Mouse (Mus musculus) right cerebral cortex, postnatal 14 days (tissue): ENCODE measurements around the gene Ahnak2.
"Not testable (repeated sequence)": the region's sequence is repeated elsewhere in the genome, so short reads cannot be mapped to it uniquely, and the experiment has no call there.

Source experiments
- DNase-seq: peaks from one replicate; pipeline ENCODE4 v3.0.0; 2022

The Ahnak2 gene

GRCm38 (mm10) chr12:112820401-112820999, 18.0 kb upstream of the Ahnak2 start:
- no peak for DNase-seq

DNA sequence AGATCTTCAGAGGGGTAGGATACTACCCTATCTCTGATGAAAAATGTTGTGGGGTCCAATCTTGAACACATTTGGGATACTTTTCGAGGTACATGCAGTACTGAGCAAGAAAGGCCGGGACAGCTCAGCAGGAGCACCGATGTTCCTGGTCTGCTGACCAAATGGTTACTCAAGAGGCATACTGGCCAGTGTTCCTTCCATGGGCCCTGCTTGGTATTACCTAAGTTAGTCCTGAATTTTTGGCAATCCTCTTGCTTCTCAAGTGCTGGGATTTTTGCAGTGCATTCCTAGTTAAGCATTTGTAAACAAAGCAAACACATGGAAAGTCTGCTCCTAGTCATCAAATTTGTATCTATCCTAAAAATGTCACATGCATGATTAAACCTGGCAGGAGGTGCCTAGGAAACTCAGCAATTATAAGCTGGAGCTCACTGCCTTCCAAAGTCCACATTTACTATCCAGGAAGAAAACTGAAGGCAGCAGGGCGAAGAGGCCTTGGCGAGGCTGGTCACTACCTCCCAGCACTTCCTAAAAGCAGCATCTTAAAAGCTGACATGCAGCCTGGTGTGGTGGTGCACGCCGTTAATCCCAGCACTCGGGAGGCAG, 16.7 kb upstream of the Ahnak2 start:
- no peak for DNase-seq

DNA sequence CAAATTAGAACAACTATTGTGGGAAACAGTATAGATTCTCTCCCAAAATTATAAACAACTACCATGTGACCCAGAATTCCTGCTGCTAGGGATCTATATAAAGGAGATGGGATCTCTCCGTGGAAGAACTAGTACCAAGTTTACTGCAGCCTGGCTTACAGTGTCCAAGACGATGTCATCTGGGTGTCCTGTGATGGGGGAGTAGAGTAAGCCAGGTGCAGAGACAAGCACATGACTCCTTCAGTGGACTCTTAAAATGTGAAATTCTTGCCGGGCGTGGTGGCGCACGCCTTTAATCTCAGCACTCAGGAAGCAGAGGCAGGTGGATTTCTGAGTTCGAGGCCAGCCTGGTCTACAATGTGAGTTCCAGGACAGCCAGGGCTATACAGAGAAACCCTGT, 14.4 kb upstream of the Ahnak2 start:
- DNase-seq, result not testable (repeated sequence)

DNA sequence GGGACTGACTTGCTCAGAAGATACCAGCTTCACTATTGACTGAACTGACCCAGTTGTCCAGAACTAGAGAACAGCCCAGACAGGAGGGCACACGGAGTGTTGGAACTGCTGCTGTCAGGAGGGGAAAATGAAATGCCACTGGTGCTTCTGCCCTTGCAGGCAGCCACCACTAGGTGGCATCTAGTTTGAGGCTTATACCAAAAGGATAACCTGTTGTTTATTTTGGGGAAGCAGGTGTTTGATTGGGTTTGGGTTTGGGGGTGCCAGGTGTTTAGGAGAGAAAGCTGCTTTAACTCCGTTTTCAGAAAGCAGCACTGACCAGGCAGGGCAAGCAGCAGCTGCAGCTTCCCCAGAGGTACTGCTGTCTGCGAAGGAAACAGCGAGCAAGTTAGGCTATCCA, 13.8 kb upstream of the Ahnak2 start:
- peak; percentile 60 for DNase-seq

GRCm38 (mm10) chr12:112814682-112815470, 12.4 kb upstream of the Ahnak2 start:
- DNase-seq, result peak; percentile 4

GRCm38 (mm10) chr12:112813370-112813769, 10.9 kb upstream of the Ahnak2 start:
- no peak for DNase-seq

- DNase-seq, result no peak
These were observed 7.8 kb upstream of the Ahnak2 start for GRCm38 (mm10) chr12:112810092-112810885.

DNA sequence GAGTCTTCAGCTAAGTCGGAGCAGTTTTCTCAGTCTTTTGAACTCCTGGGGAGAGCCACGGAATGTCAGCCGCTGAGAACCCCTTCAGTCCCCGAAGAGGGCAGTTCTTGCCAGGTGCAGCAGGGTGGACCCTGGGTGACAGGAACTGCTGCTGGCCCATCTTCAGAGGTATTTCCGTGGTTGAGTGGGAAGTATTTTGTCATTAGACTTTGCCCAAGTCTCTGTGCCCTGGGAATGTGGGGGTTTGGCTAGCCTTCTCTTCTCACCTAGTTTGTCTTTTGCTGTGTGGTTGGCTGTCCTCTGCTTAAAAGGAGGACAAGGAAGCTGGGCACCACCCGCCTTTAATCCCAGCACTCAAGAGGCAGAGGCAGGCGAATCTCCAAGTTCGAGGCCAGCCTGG, 7.2 kb upstream of the Ahnak2 start:
- no peak for DNase-seq

GRCm38 (mm10) chr12:112808587-112809364, 6.3 kb upstream of the Ahnak2 start, which contains the start of gene Clba1:
Gene Clba1, plus strand, starts transcription at chr12:112808937.
- peak; percentile 93 for DNase-seq

GRCm38 (mm10) chr12:112808212-112808586, 5.7 kb upstream of the Ahnak2 start:
- no peak for DNase-seq

GRCm38 (mm10) chr12:112807796-112808195, 5.3 kb upstream of the Ahnak2 start:
- DNase-seq, result no peak

DNA sequence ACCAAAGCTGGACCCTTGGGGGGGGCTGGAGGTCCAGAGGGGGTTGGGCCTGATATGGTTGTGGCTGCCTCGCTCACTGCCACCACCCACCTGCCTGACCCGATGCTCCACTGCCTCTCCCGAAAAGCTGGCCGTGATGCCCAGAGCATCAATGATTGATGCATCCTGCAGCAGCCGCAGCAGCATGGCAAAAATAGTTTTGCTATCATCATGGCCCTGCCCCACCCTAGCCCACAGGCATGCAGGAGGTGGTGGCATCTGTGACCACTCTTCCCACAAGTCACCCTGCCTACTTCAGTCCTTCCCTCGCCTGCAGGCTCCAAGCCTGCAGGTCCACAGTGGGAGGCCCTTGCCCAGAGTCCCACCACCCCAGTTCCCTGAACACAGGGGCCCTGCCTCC, 3.6 kb upstream of the Ahnak2 start:
- no peak for DNase-seq

DNA sequence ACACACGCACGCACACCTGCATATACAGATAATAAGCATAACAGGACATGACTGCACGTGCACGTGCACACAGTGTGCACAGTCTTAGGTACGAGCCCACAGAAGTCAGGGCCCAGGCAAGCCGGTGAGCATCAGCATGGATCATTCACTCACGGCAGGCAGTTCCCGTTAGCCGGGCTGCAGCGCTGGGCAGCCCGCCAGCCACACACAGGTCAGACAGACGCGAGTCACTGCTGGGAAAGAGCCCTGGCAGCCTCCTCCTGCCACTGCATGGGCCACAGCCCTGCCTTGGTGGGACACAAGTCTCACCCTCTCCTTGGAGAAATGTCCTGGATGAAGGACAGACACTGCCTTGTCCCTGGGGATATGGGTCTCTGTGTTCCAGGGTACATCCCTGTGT, 1.6 kb upstream of the Ahnak2 start:
- peak; percentile 25 for DNase-seq

GRCm38 (mm10) chr12:112802917-112803316, 460 bp upstream of the Ahnak2 start:
- peak; percentile 3 for DNase-seq

- peak; percentile 76 for DNase-seq
These were observed 2.0 kb downstream of the Ahnak2 start for GRCm38 (mm10) chr12:112800476-112800875.

DNA sequence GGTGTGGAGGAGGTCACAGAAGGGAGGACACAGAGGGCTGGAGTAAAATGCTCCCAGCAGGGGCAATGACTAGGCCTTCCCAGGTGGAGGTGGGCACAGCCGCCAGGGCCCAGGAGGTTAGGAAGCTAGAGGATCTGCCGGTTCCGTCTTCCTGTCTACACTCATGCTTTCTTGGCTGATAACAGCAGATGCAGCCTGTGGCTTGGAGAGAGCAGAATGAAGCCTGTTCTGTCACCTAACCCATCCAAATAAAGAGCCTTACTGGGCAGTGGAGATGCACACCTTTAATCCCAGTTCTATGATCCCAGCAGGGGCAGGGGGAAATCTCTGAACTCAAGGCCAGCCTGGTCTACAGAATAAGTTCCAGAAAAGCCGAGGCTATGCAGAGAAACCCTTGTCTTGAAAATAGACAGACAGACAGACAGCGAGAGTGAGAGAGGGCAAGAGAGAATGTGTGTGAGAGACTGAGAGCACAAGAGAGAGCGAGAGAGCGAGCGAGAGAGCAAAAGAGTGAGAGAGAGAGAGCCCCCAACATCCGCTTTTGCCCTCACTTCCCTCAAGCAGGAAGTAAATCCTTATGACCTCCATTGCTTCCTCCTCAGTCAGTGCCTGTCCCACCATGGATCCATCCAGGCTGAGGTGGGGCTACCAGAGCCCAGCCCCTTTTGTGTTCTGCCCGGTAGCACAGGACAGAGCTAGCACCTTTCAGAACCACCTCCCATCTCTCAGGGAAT, 3.1 kb downstream of the Ahnak2 start:
- DNase-seq, result peak; percentile 3

DNA sequence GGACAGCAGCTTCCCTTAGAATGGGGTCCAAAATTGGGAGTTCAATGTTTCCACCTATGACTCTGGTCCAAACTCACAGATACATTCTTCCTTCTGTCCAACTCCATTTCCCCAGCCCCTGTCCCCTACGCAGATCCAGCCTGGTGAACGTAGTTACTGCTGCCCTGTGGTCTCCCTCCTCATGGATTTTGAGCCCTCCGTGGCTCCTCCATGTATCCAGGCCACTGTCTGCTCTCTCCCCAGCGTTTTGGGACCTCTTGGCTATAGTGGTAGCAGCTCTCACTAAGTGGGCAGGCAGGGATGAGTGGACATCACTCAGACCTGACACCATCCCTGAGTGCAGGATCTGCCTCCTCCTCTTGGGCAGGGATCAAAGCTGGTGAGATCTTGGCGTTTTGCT, 3.7 kb downstream of the Ahnak2 start:
- DNase-seq, result no peak

DNA sequence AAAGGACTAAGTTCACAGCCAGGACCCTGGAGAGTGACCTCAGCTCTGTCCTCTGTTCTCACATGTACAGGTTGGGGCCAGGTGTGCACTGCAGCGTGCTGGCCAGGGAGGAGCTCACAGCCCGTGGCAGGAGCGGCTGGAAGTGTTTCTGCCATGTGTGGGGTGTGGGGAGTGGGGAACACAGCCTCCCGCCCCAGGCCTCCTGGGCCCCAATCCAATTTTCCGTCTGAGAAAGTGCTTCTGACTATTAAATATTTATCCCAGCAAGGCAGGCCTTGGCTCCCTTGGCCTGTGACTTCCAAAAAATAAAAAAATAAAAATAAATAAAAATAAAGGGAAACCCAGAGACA, 4.2 kb downstream of the Ahnak2 start:
- DNase-seq, result peak; percentile 5

- DNase-seq, result peak; percentile 76
These were observed 4.7 kb downstream of the Ahnak2 start for GRCm38 (mm10) chr12:112797672-112798331.

DNA sequence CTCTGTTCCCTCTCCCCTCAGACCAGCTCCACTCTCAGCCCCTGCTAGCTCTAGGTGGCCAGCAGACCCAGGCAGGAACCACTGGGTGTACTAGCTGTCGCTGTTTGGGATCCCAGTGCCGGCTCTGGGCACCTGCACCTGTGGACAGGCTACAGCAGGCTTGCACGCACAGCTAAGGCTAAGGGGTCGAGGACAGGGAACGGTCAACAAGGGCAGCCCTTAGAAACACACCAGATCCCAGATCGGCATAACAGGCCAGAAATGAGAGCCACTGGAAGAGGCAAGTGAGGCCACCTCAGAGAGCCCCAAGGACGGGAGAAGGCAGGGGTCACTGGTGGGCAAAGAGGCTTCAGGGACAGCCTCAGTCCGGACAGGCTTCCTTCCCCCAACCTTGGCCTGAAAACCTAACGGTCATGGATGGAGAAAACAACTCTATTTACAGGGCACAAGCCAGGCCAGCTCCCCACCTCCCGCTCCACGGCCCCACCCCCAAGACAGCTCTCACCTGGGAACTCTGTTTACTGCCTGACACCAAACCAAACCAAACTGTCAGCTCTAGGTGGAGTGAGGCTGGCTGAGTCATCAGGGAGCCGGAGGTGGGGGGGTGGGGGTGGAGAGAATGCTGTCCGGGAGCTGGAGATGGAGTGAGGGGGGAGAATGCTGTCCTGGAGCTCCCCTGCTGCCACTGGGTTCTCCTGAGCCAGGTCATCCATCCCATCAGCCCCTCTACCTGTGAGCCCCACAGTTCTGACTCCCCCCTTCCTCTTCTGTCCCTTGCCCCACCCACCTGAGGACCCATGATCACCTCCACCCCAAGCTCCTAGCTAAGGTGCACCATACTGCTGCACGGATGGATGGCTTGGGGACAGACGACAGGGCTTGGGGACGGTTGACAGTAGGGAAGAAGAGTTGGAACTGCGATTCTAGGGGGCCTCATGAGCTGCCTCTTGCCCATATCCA, 5.6 kb downstream of the Ahnak2 start:
- DNase-seq, result peak; percentile 6
